Mouse (Mus musculus): ENCODE measurements around the gene Spib.
A peak's percentile ranks its signal among the peaks of the same experiment; 100 is the strongest.

Spib gene

GRCm38 (mm10) chr7:44531946-44532732 is at the start of gene Spib:
Spib (minus strand) TSS chr7:44532071.
- no peak for DNase-seq

- DNase-seq, result no peak
Observed at GRCm38 (mm10) chr7:44581637-44582036, 49.8 kb upstream of the Spib start.

GRCm38 (mm10) chr7:44576333-44576844 is 44.5 kb upstream of the Spib start:
- peak in 1 of 2 experiments; percentile 22 for DNase-seq

GRCm38 (mm10) chr7:44572956-44573484 is 41.1 kb upstream of the Spib start:
- DNase-seq, result no peak

GRCm38 (mm10) chr7:44572213-44572701 is 40.4 kb upstream of the Spib start, which contains the start of gene Napsa:
Napsa (plus strand) TSS chr7:44572380.
- DNase-seq, result no peak

GRCm38 (mm10) chr7:44571811-44572210 is 39.9 kb upstream of the Spib start:
- DNase-seq, result no peak

GRCm38 (mm10) chr7:44570989-44571388 is 39.1 kb upstream of the Spib start:
- DNase-seq, result no peak

- DNase-seq, result no peak
Observed at GRCm38 (mm10) chr7:44568803-44569202, 36.9 kb upstream of the Spib start.

GRCm38 (mm10) chr7:44565414-44565813 is 33.5 kb upstream of the Spib start:
- DNase-seq, result no peak

- DNase-seq, result no peak
Observed at GRCm38 (mm10) chr7:44564486-44564885, 32.6 kb upstream of the Spib start.

GRCm38 (mm10) chr7:44563284-44563683 is 31.4 kb upstream of the Spib start:
- no peak for DNase-seq

GRCm38 (mm10) chr7:44560435-44561400 is 28.8 kb upstream of the Spib start:
- peak; percentile 93 to 94 for DNase-seq

- no peak for DNase-seq
Observed at GRCm38 (mm10) chr7:44557629-44558028, 25.8 kb upstream of the Spib start.

- peak; percentile 98 for DNase-seq
Observed at GRCm38 (mm10) chr7:44553826-44554225, 22.0 kb upstream of the Spib start, which contains the start of gene Nr1h2. Nr1h2 (minus strand) TSS chr7:44553951.

- DNase-seq, result peak; percentile 91 to 92
Observed at GRCm38 (mm10) chr7:44553196-44553764, 21.4 kb upstream of the Spib start.

- no peak for DNase-seq
Observed at GRCm38 (mm10) chr7:44552141-44552908, 20.5 kb upstream of the Spib start.

- DNase-seq, result peak; percentile 47 to 51
Observed at GRCm38 (mm10) chr7:44551731-44552130, 19.9 kb upstream of the Spib start.

- DNase-seq, result no peak
Observed at GRCm38 (mm10) chr7:44551301-44551700, 19.4 kb upstream of the Spib start.

GRCm38 (mm10) chr7:44550409-44550678 is 18.5 kb upstream of the Spib start:
- DNase-seq, result no peak

- no peak for DNase-seq
Observed at GRCm38 (mm10) chr7:44549621-44550408, 17.9 kb upstream of the Spib start.

- peak; percentile 100 for DNase-seq
Observed at GRCm38 (mm10) chr7:44548497-44549087, 16.7 kb upstream of the Spib start, which contains the start of gene Pold1. Pold1 (minus strand) TSS chr7:44548849.
